Mouse (Mus musculus): Measurements from ENCODE around the gene L2hgdh. TPM values are rescaled to one million over a fixed set of nuclear protein-coding genes. Genes with fewer than 3 reads are reported as not detected.

Gene L2hgdh
- total RNA-seq, 2 experiments from 2014 or later, result 1.4 to 2.4 TPM

DNA sequence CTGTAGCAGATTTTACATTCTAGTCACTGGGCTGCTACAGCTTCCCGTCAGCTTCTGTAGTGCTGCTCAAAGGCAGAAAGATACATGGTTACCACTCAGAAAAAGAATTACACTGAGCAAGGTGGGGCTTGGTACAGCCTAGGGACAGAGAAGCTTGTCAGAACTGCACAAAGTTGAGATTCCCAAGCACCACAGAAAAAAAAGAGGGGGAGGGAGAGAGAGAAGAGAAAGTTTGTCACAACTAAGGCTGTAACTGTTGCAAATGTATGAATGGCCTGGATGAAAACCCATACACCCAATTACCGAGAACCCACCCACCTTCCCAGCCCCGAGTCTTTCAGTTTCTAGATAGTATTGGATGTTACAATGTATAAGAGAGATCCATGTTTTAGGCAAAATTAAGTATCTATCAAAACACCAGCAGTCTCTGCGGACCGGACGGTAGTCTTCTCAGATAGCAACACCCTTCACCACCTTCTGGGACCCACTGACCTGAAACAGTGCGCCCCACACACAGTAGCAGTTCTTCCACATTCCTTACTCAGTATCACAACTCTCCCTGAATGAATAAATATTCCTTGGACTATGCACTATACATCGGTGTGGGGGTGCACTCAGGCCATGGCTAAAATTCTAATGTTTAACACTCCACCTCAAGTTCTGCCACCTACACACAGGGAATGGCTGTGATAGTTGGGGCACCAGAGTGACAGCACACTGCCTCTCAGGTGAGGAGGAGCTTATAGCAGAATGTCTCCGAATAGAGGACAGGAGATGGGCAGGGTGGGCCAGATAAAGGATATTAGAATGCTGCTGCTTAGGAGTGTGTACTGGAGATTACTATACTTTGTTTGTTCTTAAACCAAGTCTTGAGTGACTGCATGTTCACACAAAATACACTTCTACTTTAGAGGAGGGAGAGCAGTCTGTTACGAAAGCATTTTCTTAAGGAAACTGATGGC is 49.8 kb downstream of the L2hgdh start:
- no peak for ATAC-seq (ENCODE audit: poor library complexity, severe bottlenecking)

- ATAC-seq (ENCODE audit: poor library complexity, severe bottlenecking), result no peak
Measured at GRCm38 (mm10) chr12:69674176-69674575, 50.5 kb downstream of the L2hgdh start.

GRCm38 (mm10) chr12:69666721-69667120 is 58.0 kb downstream of the L2hgdh start:
- ATAC-seq (ENCODE audit: poor library complexity, severe bottlenecking), result no peak

- ATAC-seq (ENCODE audit: poor library complexity, severe bottlenecking), result no peak
Measured at GRCm38 (mm10) chr12:69661658-69662057, 63.0 kb downstream of the L2hgdh start.

DNA sequence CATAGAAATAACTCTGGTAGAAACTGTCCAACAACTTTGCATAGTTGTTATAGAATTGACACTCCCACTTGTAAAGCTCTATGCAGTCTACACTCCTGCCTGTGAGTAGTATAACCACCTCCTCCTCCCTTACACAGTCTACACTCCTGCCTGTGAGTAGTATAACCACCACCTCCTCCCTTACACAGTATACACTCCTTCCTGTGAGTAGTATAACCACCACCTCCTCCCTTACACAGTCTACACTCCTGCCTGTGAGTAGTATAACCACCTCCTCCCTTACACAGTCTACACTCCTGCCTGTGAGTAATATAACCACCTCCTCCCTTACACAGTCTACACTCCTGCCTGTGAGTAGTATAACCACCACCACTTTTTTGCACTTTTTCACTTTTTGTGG is 70.7 kb downstream of the L2hgdh start:
- peak; percentile 96 for ATAC-seq (ENCODE audit: poor library complexity, severe bottlenecking)

DNA sequence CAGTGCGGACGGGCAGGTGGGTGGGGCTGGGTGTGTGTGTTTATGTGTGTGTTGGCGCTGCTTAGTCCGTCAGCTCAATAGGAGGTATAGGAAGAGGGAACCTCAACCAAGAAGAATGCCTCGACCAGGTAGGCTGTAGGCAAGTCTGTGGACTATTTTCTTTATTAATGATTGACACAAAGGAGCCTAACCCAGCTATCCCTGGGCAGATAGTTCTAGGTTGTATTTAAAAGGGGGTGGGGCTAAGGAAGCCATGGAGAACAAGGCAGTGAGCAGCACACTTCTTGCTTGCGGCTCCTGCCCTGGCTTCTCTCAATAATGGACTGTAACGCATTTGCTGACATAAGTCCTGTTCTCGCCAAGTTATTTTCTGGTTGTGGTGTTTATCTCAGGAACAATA is 75.2 kb downstream of the L2hgdh start:
- ATAC-seq (ENCODE audit: poor library complexity, severe bottlenecking), result no peak

GRCm38 (mm10) chr12:69645821-69646616 is 78.7 kb downstream of the L2hgdh start:
- ATAC-seq (ENCODE audit: poor library complexity, severe bottlenecking), result no peak

DNA sequence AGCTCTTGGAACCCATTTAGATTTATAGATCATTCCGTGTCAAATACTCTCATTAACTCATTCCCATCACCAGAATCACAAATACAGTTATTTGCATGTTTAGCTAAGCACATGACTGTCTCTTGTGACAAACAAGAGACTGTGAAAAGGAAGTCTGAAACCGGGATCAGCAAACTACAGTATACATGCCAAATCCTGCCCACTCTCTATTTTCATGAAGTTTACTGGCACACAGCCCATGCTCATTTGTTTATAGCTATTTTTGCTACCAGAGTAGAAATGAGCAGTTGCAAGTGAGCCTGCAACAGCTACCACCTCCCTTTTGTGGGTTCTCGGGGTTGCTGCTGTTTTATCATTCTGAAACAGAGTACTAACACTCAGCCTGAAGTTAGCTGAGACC is 79.8 kb downstream of the L2hgdh start:
- no peak for ATAC-seq (ENCODE audit: poor library complexity, severe bottlenecking)

DNA sequence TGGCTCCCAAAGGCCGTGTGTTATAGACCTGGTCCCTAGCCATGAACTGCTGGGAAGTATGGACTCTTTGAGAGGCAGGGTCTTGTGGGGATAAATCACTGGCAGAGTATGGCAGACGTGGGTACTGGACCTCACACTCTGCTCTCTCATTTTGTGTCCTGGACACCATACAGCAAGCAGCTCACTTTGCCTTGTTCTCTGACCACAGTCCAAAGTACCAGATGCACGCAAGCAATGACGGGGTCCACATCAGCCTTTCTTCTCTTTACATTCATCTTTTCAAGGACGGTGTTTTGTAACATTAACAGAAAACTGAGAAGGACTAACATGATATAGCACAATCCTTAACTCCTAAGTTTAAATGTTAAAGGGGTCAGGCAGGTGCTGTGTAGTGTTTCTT is 81.8 kb downstream of the L2hgdh start:
- ATAC-seq (ENCODE audit: poor library complexity, severe bottlenecking), result no peak

Other genes with a start within 250 kb of the L2hgdh start
- gene Vcpkmt, start 141.8 kb downstream of the L2hgdh start, total RNA-seq (2015), result 5.9 and 6.6 TPM in 2 replicates
- gene Vcpkmt, start 141.8 kb downstream of the L2hgdh start, total RNA-seq (2017), result 5.6 and 6.6 TPM in 2 replicates
- 58.6 and 64.1 TPM in 2 replicates for gene Sos2, start 43.0 kb downstream of the L2hgdh start, total RNA-seq (2015)
- gene Sos2, start 43.0 kb downstream of the L2hgdh start, total RNA-seq (2017), result 29.9 and 57.6 TPM in 2 replicates
- 10.3 and 12.6 TPM in 2 replicates for gene Atp5s, start 77 bp upstream of the L2hgdh start, total RNA-seq (2015)
- gene Atp5s, start 77 bp upstream of the L2hgdh start, total RNA-seq (2017), result 4.2 and 5.2 TPM in 2 replicates
- gene Cdkl1, start 66.4 kb upstream of the L2hgdh start, total RNA-seq (2015), result 0.11 TPM in 1 of 2 replicates, not detected in the other
- gene Cdkl1, start 66.4 kb upstream of the L2hgdh start, total RNA-seq (2017), result 0.15 TPM in 1 of 2 replicates, not detected in the other
- 0.75 and 0.98 TPM in 2 replicates for gene Atl1, start 167.7 kb upstream of the L2hgdh start, total RNA-seq (2015)
- 0.95 and 1.8 TPM in 2 replicates for gene Atl1, start 167.7 kb upstream of the L2hgdh start, total RNA-seq (2017)
- 12.4 and 12.9 TPM in 2 replicates for gene Map4k5, start 168.3 kb upstream of the L2hgdh start, total RNA-seq (2015)
- 14.1 and 18.2 TPM in 2 replicates for gene Map4k5, start 168.3 kb upstream of the L2hgdh start, total RNA-seq (2017)

Data from megakaryocyte, adult 5-6 weeks (primary cell).